Mouse (Mus musculus) thymus, adult 18-20 months (tissue): ENCODE measurements around the gene Krtap4-9.
"Not testable (repeated sequence)": the region's sequence is repeated elsewhere in the genome, so short reads cannot be mapped to it uniquely, and the experiment has no call there.

Source experiments
- DNase-seq, 2 experiments: peaks; one replicate each; pipeline ENCODE4 v3.0.0; 2022; ENCODE audit warnings: mixed read lengths in 2 of 2

The Krtap4-9 gene

DNA sequence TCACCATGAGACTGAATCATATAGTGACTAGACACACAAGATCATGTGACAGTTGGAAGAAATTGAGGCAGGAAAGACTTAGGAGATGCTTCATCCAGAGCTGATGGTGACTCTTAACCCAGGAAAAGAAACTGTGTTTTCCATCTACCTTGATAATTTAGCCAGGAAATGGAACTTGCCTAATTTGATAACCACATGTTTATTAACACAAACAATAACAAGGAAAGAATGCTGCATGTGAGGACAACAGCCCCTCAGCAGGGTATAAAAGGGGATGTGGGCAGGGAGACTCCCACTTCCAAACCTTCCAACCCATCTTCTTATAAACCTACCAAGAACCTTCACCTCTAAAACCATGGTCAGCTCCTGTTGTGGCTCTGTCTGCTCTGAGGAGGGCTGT is at the start of gene Krtap4-9:
Krtap4-9 (plus strand) TSS at position 301 of the 400 bp plus-strand sequence.
- not testable (repeated sequence) for DNase-seq

- no peak for DNase-seq
Observed at GRCm38 (mm10) chr11:99743985-99744384, 41.0 kb upstream of the Krtap4-9 start.

- no peak for DNase-seq
Observed at GRCm38 (mm10) chr11:99758877-99759276, 26.1 kb upstream of the Krtap4-9 start.

DNA sequence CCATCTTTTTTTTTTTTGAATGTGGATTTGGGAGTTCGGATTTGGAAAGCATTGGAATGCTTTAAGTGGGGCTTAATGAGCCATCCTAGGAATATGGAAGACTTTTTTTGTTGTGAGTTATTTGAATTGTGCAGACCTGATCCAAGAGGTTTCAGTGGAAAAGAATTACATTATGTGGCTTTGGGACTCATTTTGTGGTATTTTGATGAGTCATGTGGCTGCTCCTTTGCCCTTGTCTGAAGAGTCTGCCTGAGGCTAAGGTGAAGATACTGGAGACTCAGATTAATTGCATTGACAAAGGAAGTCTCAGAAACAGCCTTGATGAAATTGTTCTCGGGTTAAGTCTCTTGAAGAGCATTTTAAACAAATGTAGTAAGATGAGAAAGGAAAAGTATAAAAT is 16.6 kb upstream of the Krtap4-9 start:
- no peak for DNase-seq

- DNase-seq, result not testable (repeated sequence)
Observed at GRCm38 (mm10) chr11:99772813-99773212, 12.2 kb upstream of the Krtap4-9 start, which contains the start of gene Gm11595. Gene Gm11595, minus strand, starts transcription at chr11:99772913.

- no peak for DNase-seq
Observed at GRCm38 (mm10) chr11:99778401-99778800, 6.6 kb upstream of the Krtap4-9 start.

DNA sequence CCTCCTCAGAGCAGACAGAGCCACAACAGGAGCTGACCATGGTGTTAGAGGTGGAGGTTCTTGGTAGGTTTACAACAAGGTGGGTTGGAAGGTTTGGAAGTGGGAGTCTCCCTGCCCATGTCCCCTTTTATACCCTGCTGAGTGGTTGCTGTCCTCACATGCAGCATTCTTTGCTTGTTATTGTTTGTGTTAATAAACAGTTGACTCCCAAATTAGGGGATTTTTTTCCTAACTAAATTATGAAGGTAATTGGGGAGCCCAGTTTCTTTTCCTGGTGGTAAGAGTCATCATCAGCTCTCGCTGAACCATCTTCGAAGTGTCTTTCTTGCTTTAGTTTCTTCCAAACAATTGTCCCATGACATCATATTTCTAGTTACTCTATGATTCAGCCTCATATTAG is 4.4 kb upstream of the Krtap4-9 start, which contains the start of gene Krtap4-8:
Krtap4-8 (minus strand) TSS at position 101 of the 400 bp plus-strand sequence.
- no peak for DNase-seq

GRCm38 (mm10) chr11:99793367-99793766 is 8.4 kb downstream of the Krtap4-9 start, which contains the start of gene Gm11596:
Gene Gm11596, minus strand, starts transcription at chr11:99793467.
- no peak for DNase-seq

DNA sequence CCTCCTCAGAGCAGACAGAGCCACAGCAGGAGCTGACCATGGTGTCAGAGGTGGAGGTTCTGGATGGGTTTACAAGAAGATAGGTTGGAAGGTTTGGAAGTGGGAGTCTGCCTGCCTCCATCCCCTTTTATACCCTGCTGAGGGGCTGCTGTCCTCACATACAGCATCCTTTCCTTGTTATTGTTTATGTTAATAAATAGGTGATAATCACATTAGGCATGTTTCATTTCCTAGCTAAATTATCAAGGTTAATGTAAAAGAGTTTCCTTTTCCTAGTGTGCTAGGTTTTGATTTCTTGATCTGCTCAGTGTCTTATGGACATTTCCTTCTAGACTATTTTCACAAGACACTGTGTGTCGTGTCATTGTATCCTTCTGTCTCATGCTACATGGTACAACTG is 13.8 kb downstream of the Krtap4-9 start, which contains the start of gene Gm11569:
Gm11569 (minus strand) TSS at position 101 of the 400 bp plus-strand sequence.
- not testable (repeated sequence) for DNase-seq

DNA sequence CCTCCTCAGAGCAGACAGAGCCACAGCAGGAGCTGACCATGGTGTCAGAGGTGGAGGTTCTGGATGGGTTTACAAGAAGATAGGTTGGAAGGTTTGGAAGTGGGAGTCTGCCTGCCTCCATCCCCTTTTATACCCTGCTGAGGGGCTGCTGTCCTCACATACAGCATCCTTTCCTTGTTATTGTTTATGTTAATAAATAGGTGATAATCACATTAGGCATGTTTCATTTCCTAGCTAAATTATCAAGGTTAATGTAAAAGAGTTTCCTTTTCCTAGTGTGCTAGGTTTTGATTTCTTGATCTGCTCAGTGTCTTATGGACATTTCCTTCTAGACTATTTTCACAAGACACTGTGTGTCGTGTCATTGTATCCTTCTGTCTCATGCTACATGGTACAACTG is 19.3 kb downstream of the Krtap4-9 start, which contains the start of gene Gm11554:
Gm11554 (minus strand) TSS at position 101 of the 400 bp plus-strand sequence.
- DNase-seq, result not testable (repeated sequence)

DNA sequence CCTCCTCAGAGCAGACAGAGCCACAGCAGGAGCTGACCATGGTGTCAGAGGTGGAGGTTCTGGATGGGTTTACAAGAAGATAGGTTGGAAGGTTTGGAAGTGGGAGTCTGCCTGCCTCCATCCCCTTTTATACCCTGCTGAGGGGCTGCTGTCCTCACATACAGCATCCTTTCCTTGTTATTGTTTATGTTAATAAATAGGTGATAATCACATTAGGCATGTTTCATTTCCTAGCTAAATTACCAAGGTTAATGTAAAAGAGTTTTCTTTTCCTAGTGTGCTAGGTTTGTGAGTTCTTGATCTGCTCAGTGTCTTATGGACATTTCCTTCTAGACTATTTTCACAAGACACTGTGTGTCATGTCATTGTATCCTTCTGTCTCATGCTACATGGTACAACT is 24.8 kb downstream of the Krtap4-9 start, which contains the start of gene Krtap4-13:
Krtap4-13 (minus strand) TSS at position 101 of the 400 bp plus-strand sequence.
- DNase-seq, result not testable (repeated sequence)

- not testable (repeated sequence) for DNase-seq
Observed at GRCm38 (mm10) chr11:99815566-99815965, 30.6 kb downstream of the Krtap4-9 start, which contains the start of gene Gm11564. Gene Gm11564, minus strand, starts transcription at chr11:99815666.
